Mouse (Mus musculus) embryonic facial prominence, embryonic 11.5 days (tissue): ENCODE results near the gene Psmb4. TPM values are rescaled to one million over a fixed set of nuclear protein-coding genes. Genes with fewer than 3 reads are reported as not detected.
"Not testable (repeated sequence)": the region's sequence is repeated elsewhere in the genome, so short reads cannot be mapped to it uniquely, and the experiment has no call there.

Source experiments
- ATAC-seq: fragments of 200-750 bp; cut with Nextera tagmentation; replicated peaks from 2 replicates; pipeline ENCODE4 v1.8.0; 2017; ENCODE audit warnings: low read depth; ENCODE audit not compliant: insufficient number of reproducible peaks, low FRiP score, low TSS enrichment
- DNase-seq: peaks from one replicate; pipeline ENCODE4 v3.0.0-alpha.2; 2015; ENCODE audit warnings: low spot score
- H3K27ac ChIP-seq: fragments of 300-500 bp; sonication (generic); replicated peaks from 2 replicates; pipeline ENCODE4 v1.5.1; 2014; ENCODE audit warnings: mild to moderate bottlenecking, low read depth, low read length, control low read depth
- H3K27me3 ChIP-seq: fragments of 300-500 bp; sonication (generic); 2 replicates; pipeline ENCODE4 v1.6.1; 2014; ENCODE audit warnings: mild to moderate bottlenecking, low read length, moderate library complexity, mixed read lengths; ENCODE audit not compliant: control insufficient read depth, insufficient read depth
- H3K36me3 ChIP-seq: fragments of 300-500 bp; sonication (generic); replicated peaks from 2 replicates; pipeline ENCODE4 v1.6.1; 2014; ENCODE audit warnings: low read depth, mild to moderate bottlenecking, low read length, moderate library complexity, mixed read lengths; ENCODE audit not compliant: control insufficient read depth, insufficient read depth
- H3K4me1 ChIP-seq: fragments of 300-500 bp; sonication (generic); 2 replicates; pipeline ENCODE4 v1.6.1; 2014; ENCODE audit warnings: low read length, mixed read lengths; ENCODE audit not compliant: control insufficient read depth, insufficient read depth
- H3K4me2 ChIP-seq: fragments of 300-500 bp; sonication (generic); 2 replicates; pipeline ENCODE4 v1.6.1; 2014; ENCODE audit warnings: low read depth, mild to moderate bottlenecking, control low read depth, low read length, moderate library complexity
- H3K4me3 ChIP-seq: fragments of 300-500 bp; sonication (generic); 2 replicates; pipeline ENCODE4 v1.5.1; 2014; ENCODE audit warnings: low read depth, low read length, control low read depth
- H3K9ac ChIP-seq: fragments of 300-500 bp; sonication (generic); replicated peaks from 2 replicates; pipeline ENCODE4 v1.6.1; 2014; ENCODE audit warnings: mild to moderate bottlenecking, control low read depth, low read length
- H3K9me3 ChIP-seq: fragments of 300-500 bp; sonication (generic); replicated peaks from 2 replicates; pipeline ENCODE4 v1.6.1; 2016; ENCODE audit warnings: mild to moderate bottlenecking, low read length, inconsistent platforms, mixed read lengths; ENCODE audit not compliant: control insufficient read depth
- WGBS: fragments of 180-500 bp; shearing (Covaris S2); extraction: QIAGEN DNeasy Blood & Tissue Kit; methylation state at CpG from one replicate; pipeline ENCODE4 v1.1.7; 2014; 5-methylcytosine and 5-hydroxymethylcytosine counted together
- polyA plus RNA-seq: library from polyadenylated mRNA; unstranded; fragments of >200 nt; fragmentation: Nextera tagmentation; extraction: Ambion mirVana; gene quantifications from 2 replicates; pipeline ENCODE4 v1.2.1, GENCODE M21; 2014

The Psmb4 gene
- polyA plus RNA-seq, 1 experiment from 2014 or later, result 361 TPM

DNA sequence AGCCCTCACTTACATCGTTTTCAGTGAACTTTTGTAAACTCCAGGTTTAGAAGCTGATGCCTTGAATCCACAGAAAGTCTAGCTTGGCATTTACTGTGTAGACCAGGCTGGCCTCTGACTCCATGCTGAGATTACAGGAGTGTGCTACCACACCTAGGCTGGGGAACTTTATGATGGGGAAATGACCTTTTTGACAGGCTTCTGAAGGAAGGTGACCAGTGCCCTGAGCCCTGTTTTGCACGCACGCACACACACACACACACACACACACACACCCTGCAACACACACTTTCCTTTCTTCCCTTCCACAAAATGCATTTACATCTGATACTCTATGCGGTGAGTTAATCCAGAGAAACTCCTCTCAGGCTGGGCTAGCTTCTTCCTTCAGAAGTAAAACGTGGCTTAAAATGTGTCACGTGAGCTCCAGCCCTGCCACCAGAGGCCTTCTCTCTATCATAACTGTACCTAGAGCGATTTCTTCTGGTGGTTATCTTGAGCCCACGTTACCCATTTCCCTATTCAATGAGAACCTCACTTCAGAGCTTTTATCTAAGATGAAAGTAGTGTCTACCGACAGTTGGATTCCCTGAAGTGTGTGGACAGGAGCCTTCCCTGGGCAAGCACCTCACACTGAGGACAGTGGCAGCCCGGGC, 44.8 kb upstream of the Psmb4 start:
- ATAC-seq, H3K4me2 ChIP-seq, H3K27me3 ChIP-seq, H3K4me1 ChIP-seq, H3K36me3 ChIP-seq, H3K9me3 ChIP-seq, H3K9ac ChIP-seq, H3K27ac ChIP-seq, DNase-seq, H3K4me3 ChIP-seq: not testable (repeated sequence)
- 78% methylated on average over 10 of the region's 10 CpGs for WGBS

DNA sequence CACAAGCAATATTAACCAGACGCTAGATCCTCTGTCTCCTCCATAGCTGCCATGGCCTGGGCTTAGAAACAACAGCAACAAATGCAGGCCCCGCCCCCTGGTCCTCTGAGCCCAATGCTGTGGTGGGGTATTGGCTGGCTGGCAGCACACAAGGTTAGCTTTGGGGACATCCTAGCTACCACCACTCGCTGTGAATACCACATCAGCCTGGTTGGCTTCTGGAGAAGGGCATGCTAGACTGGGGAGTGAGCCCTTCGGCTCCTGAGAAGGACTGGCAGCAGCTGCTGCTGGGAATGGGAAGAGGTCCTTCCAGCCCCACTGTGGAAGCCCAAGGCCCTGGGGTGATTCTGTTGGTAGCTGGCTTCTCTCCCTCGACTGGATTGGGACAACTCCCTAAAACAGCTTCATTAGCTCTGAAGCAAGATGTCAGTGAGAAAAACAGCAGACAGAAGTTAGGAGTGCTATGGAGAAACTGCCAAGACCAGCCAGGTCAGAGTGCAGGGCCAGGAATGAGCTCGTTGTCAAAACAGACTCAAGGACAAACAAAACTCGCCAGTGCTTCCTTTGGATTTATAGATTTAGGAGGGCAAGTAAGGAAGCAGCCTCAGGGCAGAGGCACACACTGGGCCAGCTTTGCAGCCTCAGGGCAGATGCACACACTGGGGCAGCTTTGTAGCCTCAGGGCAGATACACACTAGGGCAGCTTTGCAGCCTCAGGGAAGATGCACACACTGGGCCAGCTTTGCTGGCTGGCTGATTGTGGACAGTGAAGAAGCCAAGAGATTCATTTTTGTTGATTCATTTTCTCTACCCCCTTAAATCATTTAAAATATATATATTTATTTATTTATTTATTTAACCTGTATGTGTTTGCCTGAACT, 43.9 kb upstream of the Psmb4 start:
- 33% methylated on average over 7 of the region's 7 CpGs for WGBS
- not testable (repeated sequence) for DNase-seq, H3K4me2 ChIP-seq, H3K9ac ChIP-seq, ATAC-seq, H3K36me3 ChIP-seq, H3K4me3 ChIP-seq, H3K4me1 ChIP-seq, H3K27me3 ChIP-seq, H3K9me3 ChIP-seq, H3K27ac ChIP-seq

- H3K27me3 ChIP-seq, H3K4me3 ChIP-seq, ATAC-seq, H3K4me2 ChIP-seq, H3K4me1 ChIP-seq, H3K27ac ChIP-seq, DNase-seq, H3K36me3 ChIP-seq, H3K9ac ChIP-seq, H3K9me3 ChIP-seq: not testable (repeated sequence)
- WGBS, result 79% methylated on average over 4 of the region's 4 CpGs
Measured at GRCm38 (mm10) chr3:94928979-94929378, 42.2 kb upstream of the Psmb4 start.

DNA sequence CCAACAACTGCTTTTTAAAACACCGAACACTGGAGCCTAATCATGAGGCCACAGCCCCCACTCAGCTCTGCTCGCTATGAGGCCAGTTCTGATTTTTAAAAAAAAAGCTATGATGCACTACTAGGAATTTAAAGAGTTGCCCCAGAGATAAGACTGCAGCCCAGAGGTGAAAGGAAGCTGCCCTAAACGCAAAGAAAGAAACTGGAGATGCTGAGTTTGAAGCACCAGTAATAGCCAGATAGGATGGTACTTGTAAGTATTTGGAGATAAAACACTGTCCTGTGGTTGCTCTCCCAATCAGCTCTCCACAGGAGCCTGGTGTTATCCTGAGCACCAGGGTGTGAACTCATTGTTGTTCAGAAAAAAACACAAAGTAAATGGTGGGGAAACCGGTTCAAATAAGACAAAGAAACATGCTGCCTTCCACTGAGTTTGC, 39.6 kb upstream of the Psmb4 start:
- not testable (repeated sequence) for H3K4me2 ChIP-seq, H3K27ac ChIP-seq, H3K9ac ChIP-seq, H3K27me3 ChIP-seq, ATAC-seq, DNase-seq, H3K9me3 ChIP-seq, H3K4me1 ChIP-seq, H3K36me3 ChIP-seq, H3K4me3 ChIP-seq
- WGBS, result 47% methylated on average over 4 of the region's 4 CpGs

DNA sequence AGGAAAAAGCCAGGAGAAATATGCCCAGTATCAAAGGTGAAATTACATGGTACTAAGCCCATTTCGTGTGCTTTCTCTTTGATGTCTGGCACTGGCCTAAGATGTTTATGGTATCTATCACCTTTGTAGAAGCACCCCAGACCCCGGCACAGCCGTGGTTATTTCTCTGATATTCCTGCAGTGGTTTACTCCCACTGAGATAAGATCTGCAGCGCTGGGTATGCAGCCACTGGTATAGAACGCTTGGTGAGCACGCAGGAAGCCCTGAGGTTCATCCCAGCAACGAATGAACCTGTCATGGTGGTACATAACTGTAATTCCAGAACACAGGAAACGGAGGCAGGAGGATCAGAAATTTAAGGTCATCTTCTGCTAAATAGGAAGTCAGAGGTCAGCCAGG, 37.9 kb upstream of the Psmb4 start:
- Histone ChIP-seq H3K4me2 (no peak overlapping the region), H3K27me3 (no peaks in the 10 kb centered on the region), H3K27ac (no peak overlapping the region), H3K9me3 (no peaks in the 10 kb centered on the region), H3K4me3 (no peak overlapping the region), H3K36me3 (no peaks in the 10 kb centered on the region), H3K9ac (no peak overlapping the region), H3K4me1 (no peaks in the 10 kb centered on the region)
- 72% methylated on average over 8 of the region's 8 CpGs for WGBS
- ATAC-seq (no peak), DNase-seq (no peak)

GRCm38 (mm10) chr3:94922333-94922732, 35.6 kb upstream of the Psmb4 start:
- Histone ChIP-seq H3K36me3 (no peaks in the 10 kb centered on the region), H3K27ac (no peak overlapping the region), H3K9ac (no peak overlapping the region), H3K4me3 (no peak overlapping the region), H3K9me3 (no peaks in the 10 kb centered on the region), H3K4me2 (no peak overlapping the region), H3K27me3 (no peaks in the 10 kb centered on the region), H3K4me1 (no peaks in the 10 kb centered on the region)
- 72% methylated on average over 3 of the region's 3 CpGs for WGBS
- DNase-seq, result no peak
- ATAC-seq, result no peak

- H3K27ac ChIP-seq, result no peak overlapping the region
- DNase-seq, result no peak
- H3K9ac ChIP-seq, result no peak overlapping the region
- no peaks in the 10 kb centered on the region for H3K36me3 ChIP-seq
- H3K4me2 ChIP-seq, result no peak overlapping the region
- H3K27me3 ChIP-seq, result no peaks in the 10 kb centered on the region
- no peaks in the 10 kb centered on the region for H3K4me1 ChIP-seq
- H3K9me3 ChIP-seq, result no peaks in the 10 kb centered on the region
- WGBS, result 56% methylated on average over 3 of the region's 3 CpGs
- no peak for ATAC-seq
- no peak overlapping the region for H3K4me3 ChIP-seq
Measured at GRCm38 (mm10) chr3:94921104-94921503, 34.3 kb upstream of the Psmb4 start.

GRCm38 (mm10) chr3:94918845-94919244, 32.1 kb upstream of the Psmb4 start:
- Histone ChIP-seq H3K27ac (no peak overlapping the region), H3K4me2 (no peak overlapping the region), H3K9ac (no peak overlapping the region), H3K36me3 (no peaks in the 10 kb centered on the region), H3K9me3 (no peaks in the 10 kb centered on the region), H3K4me1 (no peaks in the 10 kb centered on the region), H3K4me3 (no peak overlapping the region), H3K27me3 (no peaks in the 10 kb centered on the region)
- ATAC-seq (no peak), DNase-seq (no peak)
- WGBS, result 73% methylated on average over 4 of the region's 4 CpGs
